Mouse (Mus musculus) midbrain, embryonic 14.5 days (tissue): Measurements from ENCODE around the gene Xirp2. TPM values are rescaled to one million over a fixed set of nuclear protein-coding genes. Genes with fewer than 3 reads are reported as not detected.
"Not testable (repeated sequence)": the region's sequence is repeated elsewhere in the genome, so short reads cannot be mapped to it uniquely, and the experiment has no call there.

ENCODE experiments used
- ATAC-seq: fragments of 200-750 bp; cut with Nextera tagmentation; 2 replicates; pipeline ENCODE4 v1.8.0; 2017; ENCODE audit warnings: moderate number of reproducible peaks, moderate library complexity; ENCODE audit not compliant: low FRiP score, low TSS enrichment
- DNase-seq: peaks from one replicate; pipeline ENCODE4 v3.0.0-alpha.2; 2015
- H3K27ac ChIP-seq: fragments of 300-500 bp; sonication (generic); replicated peaks from 2 replicates; pipeline ENCODE4 v1.5.1; 2014; ENCODE audit warnings: mild to moderate bottlenecking, low read depth, low read length, moderate library complexity
- H3K27me3 ChIP-seq: fragments of 300-500 bp; sonication (generic); 2 replicates; pipeline ENCODE4 v1.6.1; 2014; ENCODE audit warnings: low read length, control low read depth, mixed read lengths; ENCODE audit not compliant: control insufficient read depth, insufficient read depth
- H3K36me3 ChIP-seq: fragments of 300-500 bp; sonication (generic); 2 replicates; pipeline ENCODE4 v1.6.1; 2014; ENCODE audit warnings: low read length, control low read depth; ENCODE audit not compliant: control insufficient read depth, insufficient read depth
- H3K4me1 ChIP-seq: fragments of 300-500 bp; sonication (generic); 2 replicates; pipeline ENCODE4 v1.6.1; 2014; ENCODE audit warnings: mild to moderate bottlenecking, antibody characterized with exemption, low read length, control low read depth; ENCODE audit not compliant: control insufficient read depth, insufficient read depth
- H3K4me2 ChIP-seq: fragments of 300-500 bp; sonication (generic); 2 replicates; pipeline ENCODE4 v1.6.1; 2014; ENCODE audit warnings: mild to moderate bottlenecking, low read length, moderate library complexity
- H3K4me3 ChIP-seq: fragments of 300-500 bp; sonication (generic); replicated peaks from 2 replicates; pipeline ENCODE4 v1.5.1; 2014; ENCODE audit warnings: low read depth, low read length
- H3K9ac ChIP-seq: fragments of 300-500 bp; sonication (generic); replicated peaks from 2 replicates; pipeline ENCODE4 v1.6.1; 2014; ENCODE audit warnings: mild to moderate bottlenecking, low read length, moderate library complexity
- H3K9me3 ChIP-seq: fragments of 300-500 bp; sonication (generic); 2 replicates; pipeline ENCODE4 v1.6.1; 2016; ENCODE audit warnings: low read length, control low read depth, mixed read lengths; ENCODE audit not compliant: control insufficient read depth
- WGBS: fragments of 180-500 bp; shearing (Covaris S2); extraction: QIAGEN DNeasy Blood & Tissue Kit; methylation state at CpG from one replicate; pipeline ENCODE4 v1.1.7; 2014; 5-methylcytosine and 5-hydroxymethylcytosine counted together
- polyA plus RNA-seq: library from polyadenylated mRNA; unstranded; fragments of >200 nt; fragmentation: Nextera tagmentation; extraction: Ambion mirVana; gene quantifications from 2 replicates; pipeline ENCODE4 v1.2.1, GENCODE M21; 2014

Gene Xirp2
- polyA plus RNA-seq, 1 experiment from 2014 or later = not detected

GRCm38 (mm10) chr2:67467036-67467435, 21.2 kb downstream of the Xirp2 start:
- no peak for ATAC-seq
- 90% methylated on average over 7 of the region's 7 CpGs for WGBS
- Histone ChIP-seq H3K9me3 (no peaks in the 10 kb centered on the region), H3K4me2 (no peak overlapping the region), H3K4me1 (no peaks in the 10 kb centered on the region), H3K4me3 (no peak overlapping the region), H3K36me3 (no peaks in the 10 kb centered on the region), H3K9ac (no peak overlapping the region), H3K27ac (no peak overlapping the region), H3K27me3 (no peaks in the 10 kb centered on the region)
- DNase-seq = no peak

- H3K27ac ChIP-seq, H3K9ac ChIP-seq, H3K36me3 ChIP-seq, ATAC-seq, DNase-seq, H3K27me3 ChIP-seq, H3K4me3 ChIP-seq, H3K9me3 ChIP-seq, H3K4me1 ChIP-seq, H3K4me2 ChIP-seq: not testable (repeated sequence)
- 79% methylated on average over 5 of the region's 5 CpGs for WGBS
Measured at GRCm38 (mm10) chr2:67470030-67470429, 24.2 kb downstream of the Xirp2 start.

DNA sequence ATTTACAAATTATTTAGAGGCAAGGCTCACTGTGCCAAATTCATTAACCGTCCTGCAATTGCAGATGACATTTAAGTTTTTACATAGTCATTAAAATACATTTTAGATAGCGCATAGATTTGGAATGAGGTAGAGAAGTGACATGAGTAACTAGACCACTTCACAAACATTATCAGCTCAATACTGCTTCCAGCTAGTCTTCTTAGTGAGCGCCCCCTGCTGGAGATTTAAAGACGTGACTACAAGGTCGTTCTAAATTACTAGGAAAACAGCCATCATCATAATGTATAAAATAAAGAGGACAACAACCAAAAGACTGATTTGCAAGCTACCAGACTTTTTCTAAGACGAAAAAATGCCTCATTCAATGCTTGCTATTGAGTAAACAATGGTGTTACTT, 32.0 kb downstream of the Xirp2 start:
- 18% methylated on average over 6 of the region's 6 CpGs for WGBS
- H3K27ac ChIP-seq = no peak overlapping the region
- no peaks in the 10 kb centered on the region for H3K27me3 ChIP-seq
- no peak overlapping the region for H3K4me2 ChIP-seq
- ATAC-seq (no peak; the same call in 1 of the 2 replicates), DNase-seq (peak; percentile 86)
- no peaks in the 10 kb centered on the region for H3K9me3 ChIP-seq
- H3K4me1 ChIP-seq = no peaks in the 10 kb centered on the region
- H3K4me3 ChIP-seq = no peak overlapping the region
- H3K36me3 ChIP-seq = no peaks in the 10 kb centered on the region
- no peak overlapping the region for H3K9ac ChIP-seq

- Histone ChIP-seq H3K4me2 (no peak overlapping the region), H3K36me3 (no peaks in the 10 kb centered on the region), H3K27ac (no peak overlapping the region), H3K9ac (no peak overlapping the region), H3K27me3 (no peaks in the 10 kb centered on the region), H3K4me1 (no peaks in the 10 kb centered on the region), H3K9me3 (no peaks in the 10 kb centered on the region), H3K4me3 (no peak overlapping the region)
- ATAC-seq (no peak), DNase-seq (no peak)
- 65% methylated on average over 3 of the region's 3 CpGs for WGBS
Measured at GRCm38 (mm10) chr2:67481051-67481450, 35.2 kb downstream of the Xirp2 start.

DNA sequence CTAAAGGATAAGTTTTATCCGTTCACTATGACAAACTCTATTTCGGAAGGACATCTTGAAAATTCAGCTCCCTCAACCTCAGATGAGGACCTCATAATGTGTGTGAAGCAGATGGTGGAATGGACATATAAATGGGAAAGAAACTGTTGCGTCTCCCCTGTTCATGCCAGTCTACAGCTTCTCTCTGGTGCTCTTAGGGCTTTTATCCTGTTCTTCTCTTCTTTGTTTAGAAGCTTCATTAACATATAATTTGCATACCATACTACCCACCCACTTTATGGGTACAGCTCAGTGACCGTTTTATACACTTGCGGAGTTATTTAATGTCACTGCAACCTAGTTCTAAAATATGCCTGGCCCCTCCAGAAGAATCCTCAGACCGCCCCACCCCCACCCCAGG, 40.9 kb downstream of the Xirp2 start:
- H3K36me3 ChIP-seq = no peaks in the 10 kb centered on the region
- no peak for ATAC-seq
- no peaks in the 10 kb centered on the region for H3K4me1 ChIP-seq
- no peak overlapping the region for H3K4me2 ChIP-seq
- no peak overlapping the region for H3K9ac ChIP-seq
- no peaks in the 10 kb centered on the region for H3K27me3 ChIP-seq
- H3K27ac ChIP-seq = no peak overlapping the region
- WGBS = 80% methylated on average over 6 of the region's 6 CpGs
- H3K9me3 ChIP-seq = no peaks in the 10 kb centered on the region
- DNase-seq = no peak
- no peak overlapping the region for H3K4me3 ChIP-seq

DNA sequence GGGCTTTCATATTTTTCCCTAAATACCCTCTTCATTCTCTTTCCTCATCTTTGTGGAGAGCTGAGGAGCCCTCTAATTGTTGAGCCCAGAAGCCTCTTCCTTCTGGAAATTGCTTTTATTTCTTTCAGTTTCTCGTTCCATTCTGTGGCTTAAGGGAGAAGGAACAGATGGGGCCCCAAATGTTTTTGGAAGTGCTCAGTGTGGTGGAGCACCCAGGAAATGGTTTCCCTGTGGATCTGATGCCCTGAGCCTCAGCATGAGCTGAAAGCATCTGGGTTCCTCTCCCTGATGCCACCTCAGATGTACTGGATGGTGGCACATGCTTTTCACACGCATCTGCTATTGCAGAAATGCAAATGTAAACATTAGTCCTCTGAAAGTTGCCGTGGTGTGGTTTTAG, 41.4 kb downstream of the Xirp2 start:
- H3K27ac ChIP-seq = no peak overlapping the region
- H3K27me3 ChIP-seq = no peaks in the 10 kb centered on the region
- ATAC-seq (no peak), DNase-seq (no peak)
- no peaks in the 10 kb centered on the region for H3K9me3 ChIP-seq
- no peaks in the 10 kb centered on the region for H3K36me3 ChIP-seq
- H3K4me1 ChIP-seq = no peaks in the 10 kb centered on the region
- H3K9ac ChIP-seq = no peak overlapping the region
- H3K4me2 ChIP-seq = no peak overlapping the region
- no peak overlapping the region for H3K4me3 ChIP-seq
- WGBS = 74% methylated on average over 3 of the region's 3 CpGs

DNA sequence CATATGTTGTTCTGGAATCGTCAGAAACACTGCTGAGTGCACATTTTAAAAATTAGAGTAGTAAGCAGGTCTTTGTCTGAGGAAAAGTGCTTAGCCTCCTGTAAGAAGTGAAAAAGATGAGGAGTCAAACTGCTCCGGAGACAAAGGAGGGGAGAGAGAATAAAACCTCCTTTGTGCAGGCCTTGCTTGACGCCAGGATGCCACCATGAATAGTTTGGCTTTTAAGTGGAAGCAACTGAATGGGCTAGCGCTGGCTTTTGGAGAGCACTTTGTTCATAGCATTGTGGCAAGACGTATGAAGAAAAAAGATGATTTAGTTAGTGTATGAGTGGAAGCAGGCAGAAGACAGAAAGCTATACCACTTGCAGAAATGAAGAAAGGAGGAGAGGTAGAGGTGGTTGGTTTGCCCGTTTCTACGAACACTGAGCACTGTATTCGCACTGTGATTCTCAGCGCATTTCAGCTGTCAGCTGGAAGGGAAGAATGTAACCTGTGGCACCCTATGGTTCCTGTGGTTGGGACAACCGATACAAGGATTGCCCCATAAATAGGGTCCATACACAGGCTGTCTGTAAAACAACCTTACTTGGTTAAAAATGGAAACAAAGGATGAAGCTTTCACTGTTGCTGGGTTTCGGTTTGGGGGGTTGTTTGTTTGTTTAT, 42.8 kb downstream of the Xirp2 start:
- H3K27me3 ChIP-seq = no peaks in the 10 kb centered on the region
- no peaks in the 10 kb centered on the region for H3K4me1 ChIP-seq
- H3K4me3 ChIP-seq = no peak overlapping the region
- no peak overlapping the region for H3K4me2 ChIP-seq
- peak; percentile 45 for DNase-seq
- no peaks in the 10 kb centered on the region for H3K9me3 ChIP-seq
- no peaks in the 10 kb centered on the region for H3K36me3 ChIP-seq
- peak; percentile 17; the same call in 1 of the 2 replicates for ATAC-seq
- 16% methylated on average over 11 of the region's 11 CpGs for WGBS
- no peak overlapping the region for H3K27ac ChIP-seq
- no peak overlapping the region for H3K9ac ChIP-seq

DNA sequence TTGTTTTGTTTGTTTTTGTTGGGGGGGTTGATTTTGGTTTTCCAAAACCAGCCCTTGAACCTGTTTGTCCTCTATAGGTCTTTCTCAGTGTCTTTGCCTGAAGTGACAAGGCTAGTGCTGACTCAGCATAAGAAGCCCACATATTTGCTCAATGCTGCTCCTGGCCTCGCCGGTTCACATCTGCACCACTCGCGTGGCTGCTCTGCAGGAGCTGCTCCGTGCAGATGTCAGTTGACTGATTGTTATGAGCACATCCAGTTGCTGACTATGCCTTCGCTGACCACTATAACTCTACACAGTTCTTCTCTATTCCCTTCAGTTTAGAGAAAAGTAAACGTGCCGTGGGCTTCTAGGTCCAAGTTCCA, 43.3 kb downstream of the Xirp2 start:
- Histone ChIP-seq H3K4me1 (no peaks in the 10 kb centered on the region), H3K9ac (no peak overlapping the region), H3K4me3 (no peak overlapping the region), H3K36me3 (no peaks in the 10 kb centered on the region), H3K27ac (no peak overlapping the region), H3K9me3 (no peaks in the 10 kb centered on the region), H3K4me2 (no peak overlapping the region), H3K27me3 (no peaks in the 10 kb centered on the region)
- 50% methylated on average over 8 of the region's 8 CpGs for WGBS
- DNase-seq (no peak), ATAC-seq (no peak)

DNA sequence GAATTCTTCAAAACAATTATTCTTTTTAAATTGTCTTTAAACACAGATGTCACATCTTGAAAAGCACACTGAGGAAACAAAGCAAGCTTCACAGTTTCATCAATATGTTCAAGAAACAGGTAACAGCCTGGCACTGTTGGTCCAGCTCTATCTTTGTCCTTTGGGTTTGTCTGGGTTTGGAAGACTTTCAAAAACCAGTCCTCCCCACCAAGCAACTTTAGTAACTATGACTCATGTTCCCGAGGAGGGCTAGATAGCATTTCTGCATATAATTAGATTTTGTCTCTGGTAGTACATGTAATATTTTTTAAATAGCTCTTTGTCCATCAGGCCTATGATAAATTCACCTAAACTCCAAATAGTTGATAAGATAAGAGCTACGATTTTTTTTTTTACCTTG, 59.7 kb downstream of the Xirp2 start:
- Histone ChIP-seq H3K4me2 (no peak overlapping the region), H3K4me1 (no peaks in the 10 kb centered on the region), H3K27ac (no peak overlapping the region), H3K4me3 (no peak overlapping the region), H3K9ac (no peak overlapping the region), H3K36me3 (no peaks in the 10 kb centered on the region), H3K9me3 (no peaks in the 10 kb centered on the region), H3K27me3 (no peaks in the 10 kb centered on the region)
- WGBS = 76% methylated on average over 2 of the region's 2 CpGs
- DNase-seq (no peak), ATAC-seq (no peak)
